Mouse (Mus musculus): ENCODE data around the gene Ccnl1. TPM values are rescaled to one million over a fixed set of nuclear protein-coding genes. Genes with fewer than 3 reads are reported as not detected.

Ccnl1 gene
- polyA plus RNA-seq, 1 experiment = 73.7 TPM

DNA sequence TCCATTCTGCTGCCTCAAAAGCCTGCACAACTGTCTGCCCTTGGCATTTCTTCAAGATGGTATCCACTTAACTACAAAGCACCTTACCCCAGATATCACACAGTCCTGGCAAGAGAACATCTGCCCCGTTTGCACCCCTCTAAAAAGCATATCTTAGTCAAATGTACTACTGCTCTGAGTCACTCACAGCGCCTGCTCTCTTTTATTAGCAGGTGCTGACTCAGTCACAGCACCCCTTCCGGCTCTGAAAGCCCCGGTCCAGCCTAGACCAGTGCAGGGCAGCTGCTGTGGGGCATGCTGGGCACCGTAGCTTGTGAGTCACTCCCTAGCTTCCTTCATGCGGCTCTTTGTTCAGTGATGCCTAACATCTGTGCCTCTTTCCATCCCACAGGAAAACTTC is 35.6 kb downstream of the Ccnl1 start:
- H3K4me3 ChIP-seq (ENCODE audit: insufficient read depth, low read depth, low read length) = no peak overlapping the region
- H3K27ac ChIP-seq (replicated peaks; ENCODE audit: low read depth, low read length) = no peak overlapping the region
- H3K4me1 ChIP-seq (ENCODE audit: control insufficient read depth, insufficient read depth, insufficient read length, low read length) = 0 out of 2 replicates have a peak, but pooled peaks cover 6% of the 10 kb centered on the region

DNA sequence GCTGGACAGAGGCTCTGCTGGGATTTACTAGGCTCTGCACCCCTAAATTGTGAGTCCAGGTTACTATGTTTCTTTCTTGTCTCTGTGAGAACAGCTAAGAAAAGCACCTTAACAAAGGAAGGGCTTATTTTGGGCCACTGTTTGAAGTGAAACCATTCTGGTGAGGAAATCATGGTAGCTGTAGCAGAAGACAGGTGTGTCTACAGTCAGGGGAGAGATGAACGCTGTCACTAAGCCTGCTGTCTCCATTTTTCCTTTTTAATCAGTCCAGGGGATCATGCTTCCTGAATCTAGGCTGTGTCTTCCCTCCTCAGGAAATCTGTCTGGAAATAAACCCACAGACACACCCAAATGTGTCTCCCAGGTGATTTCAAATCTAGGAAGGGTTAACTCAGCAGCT is 36.4 kb downstream of the Ccnl1 start:
- Histone ChIP-seq H3K27ac (replicated peaks; ENCODE audit: low read depth, low read length) (no peak overlapping the region), H3K4me3 (ENCODE audit: insufficient read depth, low read depth, low read length) (no peak overlapping the region), H3K4me1 (ENCODE audit: control insufficient read depth, insufficient read depth, insufficient read length, low read length) (no peaks in the 10 kb centered on the region)

DNA sequence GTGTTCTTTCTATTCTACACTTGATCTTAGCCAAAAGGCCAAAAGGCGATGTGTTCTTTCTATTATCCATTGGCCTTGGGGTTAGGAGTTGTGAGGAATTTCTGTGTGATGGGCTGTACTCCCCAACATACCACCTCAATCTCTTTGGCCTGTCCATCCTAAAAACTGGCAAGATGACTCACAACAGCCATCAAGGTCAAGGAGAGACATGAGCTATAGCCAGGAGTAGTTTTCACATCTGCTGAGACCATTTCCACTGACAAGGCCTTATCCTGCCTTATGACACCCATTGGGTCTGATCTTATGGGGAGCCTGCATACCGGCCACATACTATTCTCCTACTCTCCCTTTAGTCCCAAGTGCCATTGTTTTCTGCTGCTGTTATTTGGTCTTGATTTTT is 39.0 kb downstream of the Ccnl1 start:
- Histone ChIP-seq H3K4me1 (ENCODE audit: control insufficient read depth, insufficient read depth, insufficient read length, low read length) (no peaks in the 10 kb centered on the region), H3K4me3 (ENCODE audit: insufficient read depth, low read depth, low read length) (no peak overlapping the region), H3K27ac (replicated peaks; ENCODE audit: low read depth, low read length) (no peak overlapping the region)

DNA sequence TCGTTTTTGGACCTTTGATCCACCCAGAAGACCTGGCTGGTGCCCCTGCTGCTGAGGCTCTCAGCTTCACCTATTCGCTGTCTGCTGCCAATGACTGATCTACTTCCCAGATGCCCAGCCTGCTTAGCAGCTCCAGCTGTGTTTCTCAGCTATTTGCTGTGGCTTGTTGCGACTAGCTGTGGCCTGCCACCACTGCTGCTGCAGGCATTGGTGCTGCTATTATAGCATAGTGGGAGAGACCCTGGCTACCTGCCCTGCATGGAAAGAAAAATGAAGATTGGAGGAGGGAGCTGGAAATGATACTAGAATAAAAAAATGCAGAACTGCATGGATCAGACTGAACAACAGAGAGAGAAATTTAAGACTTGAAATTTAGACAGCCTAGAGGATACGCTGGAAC is 45.1 kb downstream of the Ccnl1 start:
- Histone ChIP-seq H3K4me1 (ENCODE audit: control insufficient read depth, insufficient read depth, insufficient read length, low read length) (no peaks in the 10 kb centered on the region), H3K27ac (replicated peaks; ENCODE audit: low read depth, low read length) (no peak overlapping the region), H3K4me3 (ENCODE audit: insufficient read depth, low read depth, low read length) (no peak overlapping the region)

DNA sequence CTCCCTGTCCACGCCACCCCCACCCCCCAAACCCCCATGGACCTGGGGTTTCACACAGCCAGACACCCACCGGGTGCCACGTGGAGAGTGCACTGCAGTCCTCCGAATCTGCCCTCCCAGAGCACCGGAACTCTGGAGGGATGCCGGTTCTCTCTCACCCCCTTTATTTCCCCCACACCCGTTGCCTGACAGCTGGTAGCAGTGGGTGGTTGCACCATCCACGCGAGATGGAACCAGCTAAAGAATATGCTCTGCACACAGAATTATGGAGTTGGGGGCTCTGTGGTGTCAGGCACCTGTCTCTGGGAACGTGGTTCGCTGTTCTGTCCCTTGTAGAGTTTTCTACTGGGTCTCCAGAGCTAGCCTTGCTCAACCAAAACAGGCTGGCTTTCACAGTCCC is 45.8 kb downstream of the Ccnl1 start:
- Histone ChIP-seq H3K4me3 (ENCODE audit: insufficient read depth, low read depth, low read length) (no peak overlapping the region), H3K27ac (replicated peaks; ENCODE audit: low read depth, low read length) (no peak overlapping the region), H3K4me1 (ENCODE audit: control insufficient read depth, insufficient read depth, insufficient read length, low read length) (no peaks in the 10 kb centered on the region)

DNA sequence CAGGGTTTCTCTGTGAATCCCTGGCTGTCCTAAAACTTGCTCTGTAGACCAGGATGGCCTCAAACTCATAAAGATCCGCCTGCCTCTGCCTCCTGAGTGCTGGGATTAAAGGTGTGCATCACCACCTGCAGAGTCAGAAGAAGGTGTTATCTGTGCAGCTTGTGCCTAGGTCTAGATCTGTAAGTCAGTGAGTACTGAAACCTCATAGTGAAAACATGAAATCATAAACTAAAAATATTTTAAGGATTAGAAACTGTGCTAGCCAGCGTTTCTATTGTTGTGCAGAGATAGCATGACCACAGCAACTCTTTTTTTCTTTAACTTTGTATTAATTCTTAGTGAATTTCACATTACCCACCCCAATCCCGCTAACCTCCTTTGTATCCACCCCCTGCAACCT is 46.8 kb downstream of the Ccnl1 start:
- H3K4me3 ChIP-seq (ENCODE audit: insufficient read depth, low read depth, low read length) = no peak overlapping the region
- H3K4me1 ChIP-seq (ENCODE audit: control insufficient read depth, insufficient read depth, insufficient read length, low read length) = no peaks in the 10 kb centered on the region
- H3K27ac ChIP-seq (replicated peaks; ENCODE audit: low read depth, low read length) = no peak overlapping the region

DNA sequence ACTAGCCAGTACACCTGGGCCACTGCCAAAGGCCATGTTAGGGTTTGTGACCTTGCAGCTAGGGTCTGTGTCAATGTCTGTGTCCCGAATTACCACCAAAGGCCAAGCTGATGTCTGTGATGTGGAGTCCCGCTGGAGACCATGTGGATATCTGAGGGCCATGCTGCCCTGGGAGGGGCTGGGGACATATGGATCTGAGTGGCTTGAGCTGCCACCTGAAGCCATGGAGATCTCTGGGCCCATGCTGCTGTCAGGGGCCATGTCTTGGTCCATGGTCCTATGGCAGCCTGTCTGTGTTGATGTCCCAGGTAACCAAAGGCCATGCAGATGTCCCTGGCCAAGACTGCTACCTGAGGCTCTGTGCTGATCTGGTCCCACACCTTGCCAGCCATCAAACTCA is 48.6 kb downstream of the Ccnl1 start:
- Histone ChIP-seq H3K4me1 (ENCODE audit: control insufficient read depth, insufficient read depth, insufficient read length, low read length) (peaks cover 8% of the 10 kb centered on the region), H3K27ac (replicated peaks; ENCODE audit: low read depth, low read length) (no peak overlapping the region), H3K4me3 (ENCODE audit: insufficient read depth, low read depth, low read length) (no peak overlapping the region)

DNA sequence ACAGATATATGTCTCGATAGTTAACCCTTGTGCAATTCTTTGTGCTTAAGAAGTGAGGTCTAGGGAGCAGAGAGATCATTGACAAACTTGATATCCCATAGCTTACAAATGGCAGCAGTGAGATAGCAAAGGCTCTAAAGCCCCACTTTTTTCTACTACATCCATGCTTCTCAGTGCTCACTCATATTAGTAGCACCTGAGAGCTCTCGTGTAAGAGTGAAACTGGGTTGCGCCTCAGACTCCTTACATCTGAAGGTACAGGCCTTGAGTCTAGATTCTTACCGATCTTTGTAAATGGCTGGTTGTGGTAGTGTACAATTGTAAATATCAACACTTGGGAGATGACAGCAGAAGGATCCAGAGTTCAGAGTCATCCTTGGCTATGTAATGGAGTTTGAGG is 50.5 kb downstream of the Ccnl1 start:
- no peak overlapping the region for H3K27ac ChIP-seq (replicated peaks; ENCODE audit: low read depth, low read length)
- H3K4me3 ChIP-seq (ENCODE audit: insufficient read depth, low read depth, low read length) = no peak overlapping the region
- H3K4me1 ChIP-seq (ENCODE audit: control insufficient read depth, insufficient read depth, insufficient read length, low read length) = peaks cover 8% of the 10 kb centered on the region

DNA sequence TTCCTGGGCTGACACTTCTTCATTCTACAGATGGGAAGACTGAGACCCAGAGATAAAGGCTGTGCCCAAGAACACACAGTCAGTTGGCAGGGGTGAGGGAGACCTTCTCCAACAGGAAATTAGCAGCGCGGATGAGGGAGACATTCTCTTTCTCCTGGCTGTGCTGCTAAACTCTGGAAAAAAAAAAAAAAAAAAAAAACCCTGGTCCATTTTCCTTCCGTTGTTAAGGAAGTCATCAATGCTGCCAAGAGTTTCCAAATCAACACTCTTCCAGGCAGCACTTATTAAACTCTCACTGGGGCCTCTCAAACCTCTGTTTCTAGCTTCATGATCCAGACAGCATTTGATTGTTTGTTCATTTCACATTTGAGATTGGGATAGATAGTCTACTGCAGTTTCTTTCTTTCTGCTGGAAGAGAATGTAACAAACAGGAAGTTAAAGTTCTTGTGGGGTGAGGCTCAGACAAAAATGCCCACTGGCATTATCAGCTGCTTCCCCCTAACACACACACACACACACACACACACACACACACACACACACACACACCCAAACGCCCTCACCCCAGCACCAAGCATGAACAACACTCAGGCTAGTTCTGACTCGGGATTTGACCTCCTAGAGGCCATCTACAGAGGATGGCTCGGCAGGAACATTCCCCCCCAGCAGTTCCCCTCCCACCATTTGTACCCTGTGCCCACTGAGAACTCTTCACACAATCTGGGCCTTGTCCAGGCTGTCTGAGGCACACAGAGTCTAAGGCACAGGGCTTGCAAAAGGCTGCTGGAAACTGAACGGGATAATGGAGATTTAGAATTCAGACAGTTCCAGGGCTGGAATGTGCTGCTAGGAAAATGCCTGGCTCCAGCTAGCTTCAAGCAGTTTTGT is 52.5 kb downstream of the Ccnl1 start:
- H3K27ac ChIP-seq (replicated peaks; ENCODE audit: low read depth, low read length) = peak overlapping the region; percentile 76

DNA sequence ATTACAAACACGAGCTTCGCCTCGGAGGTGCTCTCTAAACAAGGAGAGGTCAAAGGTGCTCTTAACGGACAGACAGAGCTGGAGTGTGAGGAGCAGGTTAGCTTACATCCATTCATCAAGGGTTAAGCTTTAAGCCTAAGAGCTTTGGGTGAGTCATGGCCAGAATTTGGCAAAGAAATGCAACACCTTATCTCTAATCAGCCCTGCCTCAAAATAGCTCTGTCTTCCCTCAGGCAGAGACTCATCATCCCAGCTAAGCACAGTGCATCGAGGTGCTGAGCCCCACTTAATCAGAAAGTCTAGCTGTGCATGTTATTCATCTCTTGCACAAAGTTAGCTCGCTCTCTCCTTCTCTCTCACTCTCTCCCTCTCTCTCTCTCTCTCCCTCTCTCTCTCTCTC is 53.3 kb downstream of the Ccnl1 start:
- Histone ChIP-seq H3K4me3 (ENCODE audit: insufficient read depth, low read depth, low read length) (no peak overlapping the region), H3K4me1 (ENCODE audit: control insufficient read depth, insufficient read depth, insufficient read length, low read length) (peaks cover 8% of the 10 kb centered on the region), H3K27ac (replicated peaks; ENCODE audit: low read depth, low read length) (no peak overlapping the region)

More for the DNA sequence above, 52.5 kb downstream of the Ccnl1 start:
- H3K4me1 ChIP-seq (ENCODE audit: control insufficient read depth, insufficient read depth, insufficient read length, low read length) = peaks cover 8% of the 10 kb centered on the region
- H3K4me3 ChIP-seq (ENCODE audit: insufficient read depth, low read depth, low read length) = no peak overlapping the region

DNA sequence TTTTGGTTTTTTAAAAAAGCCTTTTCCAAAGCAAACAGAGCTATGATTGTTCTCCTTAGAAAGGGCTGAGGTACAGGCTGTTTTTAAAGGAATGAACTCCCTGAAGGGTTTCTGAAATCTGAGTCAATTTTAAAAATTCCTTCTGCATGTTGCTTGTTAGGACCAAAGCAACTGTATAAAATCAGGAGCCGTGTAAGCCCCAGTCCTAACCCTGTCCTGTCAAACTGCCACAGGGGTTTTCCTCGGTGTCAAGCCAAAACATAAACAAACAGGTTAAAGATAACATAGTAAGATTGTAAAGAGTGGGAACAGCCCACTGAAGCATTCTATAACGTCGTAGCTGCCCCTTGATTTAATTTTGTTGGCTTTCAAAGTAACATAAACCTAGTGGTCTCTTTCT is 53.9 kb downstream of the Ccnl1 start:
- no peak overlapping the region for H3K4me3 ChIP-seq (ENCODE audit: insufficient read depth, low read depth, low read length)
- no peak overlapping the region for H3K27ac ChIP-seq (replicated peaks; ENCODE audit: low read depth, low read length)
- H3K4me1 ChIP-seq (ENCODE audit: control insufficient read depth, insufficient read depth, insufficient read length, low read length) = peaks cover 8% of the 10 kb centered on the region

DNA sequence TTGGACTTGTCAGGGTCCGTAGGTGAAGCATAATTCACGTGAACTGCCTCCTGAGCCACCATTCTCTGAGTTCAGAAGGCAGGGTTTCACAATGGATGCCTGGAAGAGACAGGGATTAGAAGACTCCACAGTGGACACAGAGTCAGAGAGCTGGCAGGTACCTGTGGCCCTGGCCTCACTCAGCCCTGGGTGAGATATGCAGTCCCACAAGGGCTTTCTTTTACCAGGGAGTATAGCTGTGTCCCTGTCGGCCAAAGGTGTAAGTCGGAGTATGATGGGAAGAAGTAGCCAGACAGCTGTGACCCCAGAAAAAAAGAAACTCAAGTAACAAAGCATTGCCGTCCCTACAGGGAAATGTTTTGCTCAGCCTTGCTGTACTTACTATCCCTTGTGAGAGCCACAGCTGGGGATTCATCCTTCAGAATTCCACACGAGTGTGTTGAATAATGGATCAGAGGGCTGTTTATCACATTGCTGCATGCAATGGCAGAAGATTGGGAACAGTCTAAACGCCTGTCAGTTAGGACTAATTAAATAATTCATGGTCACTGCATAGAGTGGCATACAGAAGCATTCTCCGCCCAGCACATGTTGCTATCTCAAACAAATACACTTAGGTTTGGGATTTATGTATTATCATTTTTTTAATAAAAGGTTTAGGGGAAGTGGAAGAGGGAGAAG is 59.3 kb downstream of the Ccnl1 start:
- H3K4me3 ChIP-seq (ENCODE audit: insufficient read depth, low read depth, low read length) = no peak overlapping the region
- no peak overlapping the region for H3K27ac ChIP-seq (replicated peaks; ENCODE audit: low read depth, low read length)
- peaks cover 8% of the 10 kb centered on the region for H3K4me1 ChIP-seq (ENCODE audit: control insufficient read depth, insufficient read depth, insufficient read length, low read length)

DNA sequence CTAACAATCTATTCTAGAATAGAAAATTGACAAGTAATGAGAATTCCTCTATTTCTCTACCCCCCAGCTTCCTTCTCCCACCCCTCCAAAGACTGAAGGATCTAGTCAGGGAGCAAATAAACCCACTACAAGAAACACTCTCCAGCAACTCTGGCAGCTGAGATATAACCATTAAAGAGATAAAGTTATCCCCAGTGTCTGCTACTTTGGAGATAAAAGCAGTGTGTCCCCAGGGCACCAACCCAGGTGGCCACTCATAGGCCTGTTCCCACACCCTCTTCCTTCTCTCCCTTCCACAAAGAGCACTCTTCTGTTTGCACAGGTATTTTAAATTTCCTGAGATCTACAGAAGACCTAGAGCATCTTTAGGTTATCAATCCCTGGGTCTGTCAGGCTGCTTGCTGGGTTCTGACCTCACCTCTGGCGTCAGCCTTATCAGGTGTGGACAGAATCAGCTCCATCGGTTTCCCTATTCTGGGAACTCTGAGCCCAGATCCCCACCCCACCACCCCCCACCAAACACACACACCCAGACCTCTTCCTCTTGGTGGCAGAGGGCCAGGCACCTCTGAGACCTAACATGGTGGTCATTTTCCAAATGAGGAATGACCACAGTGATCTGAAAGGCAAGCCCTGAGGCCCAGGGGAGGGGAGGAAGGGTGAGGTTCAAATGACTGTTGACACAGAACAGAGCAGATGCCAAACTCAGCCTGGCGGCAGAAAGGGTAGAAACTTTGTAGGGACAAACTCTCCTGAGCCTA is 60.6 kb downstream of the Ccnl1 start:
- peaks cover 8% of the 10 kb centered on the region for H3K4me1 ChIP-seq (ENCODE audit: control insufficient read depth, insufficient read depth, insufficient read length, low read length)
- H3K4me3 ChIP-seq (ENCODE audit: insufficient read depth, low read depth, low read length) = no peak overlapping the region
- no peak overlapping the region for H3K27ac ChIP-seq (replicated peaks; ENCODE audit: low read depth, low read length)

Data from brown adipose tissue, adult 24 weeks (tissue).